Comparison of ENCODE assay signal across 16 mouse cellular contexts in the genomic region with DNA sequence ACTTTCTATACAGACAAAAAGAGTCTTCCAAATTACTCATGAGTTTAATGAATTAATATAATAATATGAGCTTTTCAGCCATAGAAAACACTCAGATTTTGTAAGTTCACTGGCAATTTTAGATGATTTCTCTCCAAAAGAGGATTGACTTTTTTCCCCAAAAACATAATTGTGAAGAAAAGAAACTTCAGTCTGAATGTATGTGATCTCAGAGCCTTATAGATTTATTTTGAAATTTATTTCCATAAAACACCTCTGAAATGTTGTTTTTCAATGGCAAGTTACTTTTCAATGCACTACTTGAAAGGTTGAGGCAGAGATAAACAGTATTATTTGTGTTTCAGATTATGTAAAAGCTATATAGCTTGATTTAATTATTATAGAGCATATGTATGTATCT.
DNase-seq lines count a peak whose midpoint lies in the region.
"Had no signal": no experiment of that assay in that cellular context is flagged by ENCODE, and none has a peak within 500 bp of the region (broad histone marks: within the 10 kb centered on the region; RNA-seq: fewer than 3 reads in every experiment).

No protein-coding gene starts in this region.

- DNase-seq in 3T3-L1 (ENCODE audit: low read depth, low spot score) (peak; percentile 86), adipocyte (ENCODE audit: low spot score) (peak; percentile 88)
- DNase-seq in kidney, adult 8-10 months, result no peak
- no peak for DNase-seq in ovary, postnatal 14 days (ENCODE audit: low spot score)
- DNase-seq: adrenal gland, adult 2 months; adrenal gland, adult 8-10 months; adrenal gland, postnatal 10 days; adrenal gland, postnatal 14 days; adrenal gland, postnatal 25 days; adrenal gland, postnatal 36 days; B cell, adult 2 months; cerebellum, adult 11 months; cerebellum, adult 11-12 months; cerebellum, adult 18-20 months; cerebellum, adult 2 months; cerebellum, adult 8-10 months had no signal

Comparison
In these comparisons a context has a peak if more than half of its experiments do, and no peak if none do; other contexts are left out.
1. DNase-seq: peak in 3T3-L1 (single experiment) and adipocyte (single experiment); none in kidney, adult 8-10 months (0 of 2) and ovary, postnatal 14 days (single experiment).